Mouse (Mus musculus): ENCODE results near the gene Gm340.

DNA sequence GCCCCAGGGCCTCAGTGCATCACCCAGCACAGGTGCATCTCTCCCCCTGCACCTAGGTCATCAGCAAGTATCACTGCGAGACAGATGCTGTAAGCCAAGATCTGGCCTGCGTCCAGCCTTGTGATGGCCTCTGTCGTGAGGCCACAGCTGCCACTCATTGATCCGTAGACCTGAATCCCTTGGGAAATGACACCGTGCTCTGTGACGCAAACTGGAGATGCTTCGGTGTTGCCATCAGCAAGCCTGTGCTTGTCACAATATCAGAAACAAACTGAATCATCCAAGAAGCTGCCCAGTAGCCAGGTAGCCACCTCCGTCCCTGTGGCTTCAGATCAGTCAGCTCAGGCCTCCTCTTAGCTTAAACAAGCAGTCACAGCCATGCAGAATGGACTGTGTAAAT is 7.5 kb downstream of the Gm340 start:
- no peak for TF ChIP-seq CTCF (IDR thresholded peaks at IDR 0.05)
- TF ChIP-seq POLR2A (IDR thresholded peaks at IDR 0.05; ENCODE audit: insufficient read depth, low read depth, low read length) = no peak
- TF ChIP-seq EP300 (IDR thresholded peaks at IDR 0.05; ENCODE audit: insufficient read depth, low read depth, low read length) = no peak
